Mouse (Mus musculus) midbrain, postnatal 0 days (tissue): ENCODE data around the gene Cyp1a1. TPM values are rescaled to one million over a fixed set of nuclear protein-coding genes. Genes with fewer than 3 reads are reported as not detected.

Experiments
- ATAC-seq: fragments of 200-750 bp; cut with Nextera tagmentation; 2 replicates; pipeline ENCODE4 v1.8.0; 2017; ENCODE audit warnings: moderate number of reproducible peaks, mild to moderate bottlenecking, moderate TSS enrichment, moderate library complexity; ENCODE audit not compliant: low FRiP score
- DNase-seq: peaks from one replicate; pipeline ENCODE4 v3.0.0-alpha.2; 2015; ENCODE audit warnings: low spot score
- H3K27ac ChIP-seq: fragments of 300-500 bp; sonication (generic); 2 replicates; pipeline ENCODE4 v1.5.1; 2014; ENCODE audit warnings: low read depth, mild to moderate bottlenecking, low read length, mixed read lengths
- H3K27me3 ChIP-seq: fragments of 300-500 bp; sonication (generic); 2 replicates; pipeline ENCODE4 v1.6.1; 2014; ENCODE audit warnings: low read length, control low read depth, mixed read lengths; ENCODE audit not compliant: insufficient read depth
- H3K36me3 ChIP-seq: fragments of 300-500 bp; sonication (generic); 2 replicates; pipeline ENCODE4 v1.6.1; 2014; ENCODE audit warnings: low read length, control low read depth, mixed read lengths; ENCODE audit not compliant: insufficient read depth
- H3K4me1 ChIP-seq: fragments of 300-500 bp; sonication (generic); 2 replicates; pipeline ENCODE4 v1.6.1; 2014; ENCODE audit warnings: mild to moderate bottlenecking, control low read depth, antibody characterized with exemption, low read length, mixed read lengths; ENCODE audit not compliant: insufficient read depth
- H3K4me2 ChIP-seq: fragments of 300-500 bp; sonication (generic); 2 replicates; pipeline ENCODE4 v1.6.1; 2014; ENCODE audit warnings: low read depth, mild to moderate bottlenecking, low read length, mixed read lengths; ENCODE audit not compliant: poor library complexity, severe bottlenecking
- H3K4me3 ChIP-seq: fragments of 300-500 bp; sonication (generic); 2 replicates; pipeline ENCODE4 v1.5.1; 2014; ENCODE audit warnings: low read depth, mild to moderate bottlenecking, low read length, moderate library complexity
- H3K9ac ChIP-seq: fragments of 300-500 bp; sonication (generic); replicated peaks from 2 replicates; pipeline ENCODE4 v1.6.1; 2014; ENCODE audit warnings: mild to moderate bottlenecking, low read length, moderate library complexity, mixed read lengths; ENCODE audit not compliant: poor library complexity, severe bottlenecking
- H3K9me3 ChIP-seq: fragments of 300-500 bp; sonication (generic); 2 replicates; pipeline ENCODE4 v1.6.1; 2016; ENCODE audit warnings: low read length, control low read depth
- CTCF ChIP-seq: IDR thresholded peaks from 2 replicates; pipeline ENCODE4 v1.5.1; 2016; ENCODE audit warnings: antibody characterized with exemption, mild to moderate bottlenecking
- WGBS: fragments of 180-500 bp; shearing (Covaris S2); extraction: QIAGEN DNeasy Blood & Tissue Kit; methylation state at CpG from one replicate; pipeline ENCODE4 v1.1.7; 2014; 5-methylcytosine and 5-hydroxymethylcytosine counted together
- polyA plus RNA-seq: library from polyadenylated mRNA; unstranded; fragments of >200 nt; fragmentation: Nextera tagmentation; extraction: Ambion mirVana; gene quantifications from 2 replicates; pipeline ENCODE4 v1.2.1, GENCODE M21; 2015
- total RNA-seq: library from RNA; depleted of rRNA; stranded (reverse); fragments of >200 nt; gene quantifications from 2 replicates; pipeline ENCODE4 v1.2.3, GENCODE M21; 2014

The Cyp1a1 gene
- total and polyA plus RNA-seq, 2 experiments from 2014 or later: 0.09 TPM; not detected in 1

DNA sequence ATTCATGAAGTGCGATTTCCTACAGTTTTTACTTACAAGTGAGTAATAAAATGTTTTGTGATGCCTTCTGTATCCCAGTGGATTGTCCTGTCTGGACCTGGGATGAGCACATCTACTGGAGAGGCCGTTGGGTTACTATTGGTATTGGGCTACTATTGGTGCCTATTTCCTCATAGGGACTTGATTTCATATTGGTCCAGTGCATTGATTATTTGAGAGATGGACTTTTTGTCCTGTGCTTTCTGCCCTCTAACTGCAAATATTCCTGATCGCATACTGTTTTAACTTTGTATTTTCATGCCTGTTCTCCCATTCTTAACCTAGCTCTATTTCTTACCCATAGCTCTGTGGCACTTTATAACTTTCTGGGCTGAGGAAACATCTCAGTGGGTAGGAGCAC lies 37.0 kb downstream of the Cyp1a1 start:
- WGBS: 97% methylated on average over 3 of the region's 3 CpGs
- Histone ChIP-seq H3K4me1 (no peaks in the 10 kb centered on the region), H3K27me3 (no peaks in the 10 kb centered on the region), H3K9ac (no peak overlapping the region), H3K9me3 (no peaks in the 10 kb centered on the region), H3K27ac (no peak overlapping the region), H3K4me3 (no peak overlapping the region), H3K4me2 (no peak overlapping the region), H3K36me3 (peaks cover 8% of the 10 kb centered on the region; the same call in 1 of the 2 replicates)
- TF ChIP-seq CTCF: no peak
- ATAC-seq (no peak), DNase-seq (no peak)

GRCm38 (mm10) chr9:57728312-57728711 lies 40.6 kb downstream of the Cyp1a1 start:
- 96% methylated on average over 1 of the region's 1 CpGs for WGBS
- Histone ChIP-seq H3K4me3 (no peak overlapping the region), H3K9ac (no peak overlapping the region), H3K27me3 (no peaks in the 10 kb centered on the region), H3K4me1 (no peaks in the 10 kb centered on the region), H3K4me2 (no peak overlapping the region), H3K9me3 (no peaks in the 10 kb centered on the region), H3K36me3 (peaks cover 8% of the 10 kb centered on the region; the same call in 1 of the 2 replicates), H3K27ac (no peak overlapping the region)
- 0 out of 2 replicates have a peak, but pooled peaks have one; percentile 10 for TF ChIP-seq CTCF
- DNase-seq: no peak
- ATAC-seq: no peak

GRCm38 (mm10) chr9:57733606-57734005 lies 45.9 kb downstream of the Cyp1a1 start:
- no peak for ATAC-seq
- WGBS: 95% methylated on average over 6 of the region's 6 CpGs

GRCm38 (mm10) chr9:57739863-57740262 lies 52.1 kb downstream of the Cyp1a1 start:
- no peak overlapping the region for H3K27ac ChIP-seq
- ATAC-seq (no peak), DNase-seq (no peak)
- no peak overlapping the region for H3K9ac ChIP-seq
- H3K9me3 ChIP-seq: no peaks in the 10 kb centered on the region
- peaks cover 14% of the 10 kb centered on the region for H3K36me3 ChIP-seq
- WGBS: 93% methylated on average over 5 of the region's 5 CpGs
- H3K27me3 ChIP-seq: no peaks in the 10 kb centered on the region
- H3K4me1 ChIP-seq: no peaks in the 10 kb centered on the region
- H3K4me2 ChIP-seq: no peak overlapping the region
- no peak overlapping the region for H3K4me3 ChIP-seq
- TF ChIP-seq CTCF: no peak

More at GRCm38 (mm10) chr9:57733606-57734005, 45.9 kb downstream of the Cyp1a1 start:
- no peak overlapping the region for H3K27ac ChIP-seq
- H3K4me1 ChIP-seq: no peaks in the 10 kb centered on the region
- no peak for TF ChIP-seq CTCF
- H3K36me3 ChIP-seq: no peaks in the 10 kb centered on the region; the same call in 1 of the 2 replicates
- H3K9me3 ChIP-seq: no peaks in the 10 kb centered on the region
- H3K4me3 ChIP-seq: no peak overlapping the region
- no peaks in the 10 kb centered on the region for H3K27me3 ChIP-seq
- DNase-seq: no peak
- no peak overlapping the region for H3K4me2 ChIP-seq
- no peak overlapping the region for H3K9ac ChIP-seq

GRCm38 (mm10) chr9:57744462-57745091 lies 56.8 kb downstream of the Cyp1a1 start:
- ATAC-seq (no peak), DNase-seq (peak; percentile 79)
- no peaks in the 10 kb centered on the region for H3K9me3 ChIP-seq
- H3K27ac ChIP-seq: no peak overlapping the region
- peak; percentile 96 for TF ChIP-seq CTCF
- no peaks in the 10 kb centered on the region for H3K27me3 ChIP-seq
- no peak overlapping the region for H3K4me2 ChIP-seq
- WGBS: 71% methylated on average over 3 of the region's 3 CpGs
- H3K9ac ChIP-seq: no peak overlapping the region
- no peaks in the 10 kb centered on the region for H3K4me1 ChIP-seq
- H3K36me3 ChIP-seq: peaks cover 48% of the 10 kb centered on the region
- no peak overlapping the region for H3K4me3 ChIP-seq

GRCm38 (mm10) chr9:57747067-57747466 lies 59.3 kb downstream of the Cyp1a1 start:
- no peaks in the 10 kb centered on the region for H3K4me1 ChIP-seq
- no peak for ATAC-seq
- no peak for TF ChIP-seq CTCF
- H3K27me3 ChIP-seq: no peaks in the 10 kb centered on the region
- no peak overlapping the region for H3K9ac ChIP-seq
- WGBS: 67% methylated on average over 1 of the region's 1 CpGs
- H3K4me3 ChIP-seq: no peak overlapping the region
- no peaks in the 10 kb centered on the region for H3K9me3 ChIP-seq
- peaks cover 58% of the 10 kb centered on the region for H3K36me3 ChIP-seq
- no peak for DNase-seq
- H3K27ac ChIP-seq: no peak overlapping the region
- H3K4me2 ChIP-seq: no peak overlapping the region
